Mouse (Mus musculus) megakaryocyte, embryonic 14.5 days (primary cell): ENCODE results near the gene Cilp2.

Experiments used
- FLI1 ChIP-seq: IDR thresholded peaks from 2 replicates; pipeline ENCODE4 v1.6.1; 2012; ENCODE audit warnings: low read length, inconsistent platforms, mixed read lengths
- GATA1 ChIP-seq: IDR thresholded peaks from 3 replicates; pipeline ENCODE4 v1.6.1; 2012; ENCODE audit warnings: mixed read lengths, low read length, inconsistent platforms, borderline replicate concordance

- TF ChIP-seq GATA1, result no peak
- TF ChIP-seq FLI1, result peak; percentile 98
Measured at GRCm38 (mm10) chr8:69901484-69902162, 14.1 kb upstream of the Cilp2 start.
